Mouse (Mus musculus) WW6 (cell line): ENCODE data around the gene Zfp326.
A peak's percentile ranks its signal among the peaks of the same experiment; 100 is the strongest.
"Not testable (repeated sequence)": the region's sequence is repeated elsewhere in the genome, so short reads cannot be mapped to it uniquely, and the experiment has no call there.

Source experiments
- DNase-seq: peaks from one replicate; pipeline ENCODE4 v3.0.0-alpha.2; 2013; ENCODE audit warnings: low read depth, low spot score

Gene Zfp326

GRCm38 (mm10) chr5:105876068-105876924 is at the start of gene Zfp326:
Gene Zfp326 (plus strand): TSS chr5:105876565.
- DNase-seq = peak; percentile 83

DNA sequence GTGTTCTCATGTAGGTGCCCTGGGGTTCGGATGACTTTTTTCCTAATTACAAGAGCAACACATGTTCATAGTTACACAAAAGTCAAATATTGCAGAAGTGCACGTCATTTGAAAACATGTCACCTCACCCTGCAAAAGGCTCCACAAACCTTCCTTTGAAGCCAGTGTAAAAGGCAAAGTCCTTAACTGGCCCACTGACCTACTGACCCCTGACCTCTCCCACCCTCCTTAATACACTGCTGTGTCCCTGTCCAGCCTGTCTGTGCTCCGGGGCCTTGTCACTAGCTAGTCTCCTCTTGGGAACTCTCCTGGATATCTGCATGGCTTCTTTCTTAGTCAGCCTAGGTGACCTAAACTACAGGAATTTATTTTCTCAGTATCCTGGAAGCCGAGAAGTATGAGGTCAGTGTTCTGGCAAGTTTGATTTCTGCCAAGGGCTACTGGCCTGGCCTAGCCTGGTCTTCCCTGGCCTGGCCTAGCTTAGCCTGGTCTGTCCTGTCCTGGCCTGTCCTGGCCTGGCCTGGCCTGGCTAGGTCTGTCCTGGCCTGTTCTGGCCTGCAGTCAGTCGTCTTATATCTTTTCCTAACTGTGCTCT is 49.4 kb upstream of the Zfp326 start:
- DNase-seq = no peak

- no peak for DNase-seq
These were observed 48.3 kb upstream of the Zfp326 start for GRCm38 (mm10) chr5:105828050-105828449.

- DNase-seq = no peak
These were observed 47.3 kb upstream of the Zfp326 start for GRCm38 (mm10) chr5:105829008-105829586.

DNA sequence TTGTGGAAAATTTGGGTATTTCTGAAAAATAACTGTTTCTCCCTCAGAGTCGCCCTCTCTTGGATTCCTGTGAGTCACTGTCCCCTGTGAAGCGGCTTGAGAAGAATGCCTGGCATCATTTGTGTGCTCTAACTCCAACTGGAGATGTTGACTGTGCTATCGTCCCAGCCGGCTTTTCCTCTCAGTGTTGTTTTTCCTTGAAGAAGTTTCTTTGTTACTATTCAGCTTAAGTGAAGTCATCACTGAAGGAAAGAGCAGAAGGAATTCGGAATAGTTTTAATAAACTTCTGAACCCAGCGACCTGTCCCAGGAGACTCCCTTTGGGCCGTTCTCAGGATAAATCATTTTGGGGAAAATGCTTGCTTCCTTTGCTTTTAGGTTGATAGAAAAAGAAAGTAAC is 44.2 kb upstream of the Zfp326 start:
- no peak for DNase-seq

DNA sequence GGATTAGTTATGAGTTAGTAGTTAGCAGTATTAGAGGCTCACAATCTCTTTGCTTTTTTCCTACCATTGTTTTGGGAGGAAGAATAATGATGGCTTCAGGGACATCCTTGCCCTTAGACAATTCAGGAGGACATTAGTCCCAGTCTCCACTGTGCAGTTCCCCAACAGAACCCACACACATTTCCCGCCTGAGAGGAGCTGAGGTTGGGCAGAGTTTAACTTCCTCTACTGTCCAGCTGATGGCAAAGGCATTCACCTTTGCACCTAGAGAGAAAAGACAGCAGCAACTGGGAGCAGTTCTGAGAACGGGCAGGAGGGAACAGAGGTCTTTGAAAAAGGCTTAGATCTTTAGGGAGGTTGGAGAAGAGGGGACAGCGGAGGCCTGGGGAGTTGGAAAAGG is 42.4 kb upstream of the Zfp326 start:
- no peak for DNase-seq

DNA sequence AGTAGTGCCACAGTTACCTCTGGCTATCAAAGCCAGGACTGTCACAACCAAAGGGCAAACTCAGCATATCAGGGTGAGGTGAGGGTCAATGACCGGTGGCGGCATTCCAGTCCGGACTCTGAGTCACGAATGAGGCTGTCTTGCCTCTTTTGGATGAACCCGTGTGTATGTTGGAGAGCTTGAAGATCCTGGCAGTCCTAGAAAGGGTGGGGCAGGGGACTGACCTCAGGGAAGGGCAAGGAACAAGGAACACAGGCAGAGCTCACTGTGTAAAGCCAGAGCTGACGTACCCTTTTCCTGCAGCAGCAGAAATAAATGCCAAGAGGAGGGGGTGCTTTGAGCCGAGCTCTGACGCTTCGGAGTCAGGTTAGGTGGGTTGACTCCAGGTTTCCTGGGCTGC is 40.4 kb upstream of the Zfp326 start:
- no peak for DNase-seq

GRCm38 (mm10) chr5:105839740-105840310 is 36.5 kb upstream of the Zfp326 start:
- DNase-seq = no peak

GRCm38 (mm10) chr5:105844044-105844753 is 32.2 kb upstream of the Zfp326 start:
- no peak for DNase-seq

- no peak for DNase-seq
These were observed 31.3 kb upstream of the Zfp326 start for GRCm38 (mm10) chr5:105845041-105845440.

DNA sequence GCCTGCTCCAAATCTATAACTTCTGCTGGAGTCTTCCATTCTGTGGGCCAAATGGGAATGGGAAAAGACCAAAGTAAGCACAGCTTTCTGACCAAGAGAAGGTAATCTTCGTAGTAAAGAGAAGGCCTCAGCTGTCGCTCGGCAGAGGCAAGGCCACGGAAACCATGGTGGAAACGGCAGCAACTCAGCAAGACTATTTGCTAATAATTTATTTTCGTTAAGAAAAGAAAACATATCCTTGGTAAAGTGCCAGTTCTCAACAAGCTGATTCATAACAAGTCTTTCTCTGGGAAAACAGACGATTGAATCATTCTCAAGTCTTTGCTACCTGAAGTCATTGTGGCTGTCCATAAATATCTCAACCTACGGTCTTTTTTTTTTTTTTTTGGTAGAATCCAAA is 28.6 kb upstream of the Zfp326 start:
- DNase-seq = no peak

DNA sequence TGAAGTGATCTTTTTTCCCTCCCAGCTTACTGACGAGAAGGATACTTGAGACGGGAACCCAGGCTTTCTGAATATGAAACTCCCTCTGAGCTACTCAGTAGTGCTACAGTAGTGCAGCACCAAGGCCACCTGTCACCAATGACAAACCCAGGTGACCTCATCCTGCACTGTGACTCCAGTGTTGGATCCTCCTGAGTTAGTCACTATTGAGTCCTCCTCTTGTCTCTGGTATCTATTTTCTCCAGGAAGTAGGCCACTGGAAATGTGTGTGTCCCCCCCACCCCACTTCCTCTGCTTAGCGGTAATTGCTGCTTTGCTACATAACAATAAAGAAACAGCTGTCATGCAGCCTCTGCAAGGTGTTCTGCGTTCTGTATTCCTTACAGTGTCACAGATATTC is 27.1 kb upstream of the Zfp326 start:
- no peak for DNase-seq

- DNase-seq = no peak
These were observed 26.7 kb upstream of the Zfp326 start for GRCm38 (mm10) chr5:105849643-105850042.

- no peak for DNase-seq
These were observed 23.1 kb upstream of the Zfp326 start for GRCm38 (mm10) chr5:105853271-105853670.

GRCm38 (mm10) chr5:105857486-105857885 is 18.9 kb upstream of the Zfp326 start:
- no peak for DNase-seq

DNA sequence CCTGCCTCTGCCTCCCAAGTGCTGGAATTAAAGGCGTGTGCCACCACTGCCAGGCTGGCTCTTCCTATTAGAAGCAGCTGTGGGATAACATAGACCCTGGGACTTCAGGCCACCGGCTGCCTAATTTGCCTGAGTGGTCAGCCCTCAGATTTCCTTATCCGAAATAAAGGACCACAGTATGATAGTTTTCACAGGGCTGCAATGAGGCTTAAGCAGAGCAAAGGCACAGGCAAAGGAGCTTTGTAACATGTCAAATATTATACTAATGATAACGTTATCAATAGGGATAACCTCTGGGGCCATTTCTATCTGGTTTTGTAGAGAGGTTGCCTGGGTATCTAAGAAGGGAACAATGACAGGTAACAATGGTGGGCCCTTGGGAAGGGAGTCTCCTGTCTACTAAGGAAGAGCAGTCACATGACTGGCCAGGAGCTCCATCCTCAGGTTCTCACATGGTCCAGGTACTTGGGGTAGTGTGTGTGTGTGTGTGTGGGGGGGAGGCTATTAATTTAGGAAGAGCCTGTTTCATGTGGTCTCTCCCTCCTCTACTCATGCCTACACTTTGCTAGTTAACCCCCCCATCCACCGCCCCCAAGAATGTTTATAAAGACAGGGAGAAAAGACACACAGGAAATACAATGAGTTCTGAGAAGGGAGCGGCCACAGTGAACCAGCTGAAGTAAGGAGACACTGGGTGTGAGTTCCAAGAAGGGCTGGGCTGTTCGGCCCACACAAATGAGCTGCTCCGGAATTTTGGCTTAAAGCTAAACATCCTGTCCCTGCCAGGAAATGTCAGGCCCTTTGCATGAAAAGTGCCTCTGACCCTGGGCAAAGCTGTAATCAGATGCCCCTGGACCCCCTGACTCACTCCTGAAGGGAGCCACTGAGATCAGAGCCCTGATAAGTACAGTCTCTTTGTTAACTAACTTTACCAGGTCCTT is 17.3 kb upstream of the Zfp326 start:
- no peak for DNase-seq

DNA sequence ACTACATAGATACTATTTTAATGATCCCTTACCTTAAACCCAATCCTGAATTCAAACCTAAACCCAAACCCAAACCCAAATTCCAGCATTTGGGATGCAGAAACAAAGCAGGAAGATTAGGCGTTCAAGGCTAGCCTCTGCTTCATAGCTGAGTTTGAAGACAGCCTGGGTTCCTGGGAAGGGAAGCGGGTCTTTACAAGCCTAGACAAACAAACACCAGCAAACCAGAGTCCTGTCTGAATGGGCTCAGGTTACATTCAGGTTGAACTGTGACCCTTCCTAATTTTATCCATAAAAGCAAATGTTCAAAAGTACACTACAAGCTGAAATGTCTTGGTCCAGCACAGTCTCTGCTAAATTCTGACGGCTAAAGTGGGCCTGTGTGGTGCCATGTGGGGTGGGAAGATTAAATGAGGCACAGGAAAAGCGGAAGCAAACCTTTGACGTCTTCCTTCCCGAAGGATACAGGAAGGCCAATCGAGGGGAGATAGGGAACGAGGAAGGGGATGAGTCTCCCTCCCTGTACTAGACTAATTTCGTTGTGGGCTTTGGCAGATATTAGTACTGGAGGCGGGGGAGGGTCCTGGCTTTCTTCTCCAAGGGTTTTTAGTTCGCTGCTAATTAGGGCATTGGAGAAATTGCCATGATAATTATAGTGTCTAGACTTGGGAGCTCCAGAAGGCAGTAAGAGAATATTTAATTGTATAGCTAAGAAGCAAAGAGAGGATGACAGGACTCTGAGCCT is 16.5 kb upstream of the Zfp326 start:
- DNase-seq = no peak

DNA sequence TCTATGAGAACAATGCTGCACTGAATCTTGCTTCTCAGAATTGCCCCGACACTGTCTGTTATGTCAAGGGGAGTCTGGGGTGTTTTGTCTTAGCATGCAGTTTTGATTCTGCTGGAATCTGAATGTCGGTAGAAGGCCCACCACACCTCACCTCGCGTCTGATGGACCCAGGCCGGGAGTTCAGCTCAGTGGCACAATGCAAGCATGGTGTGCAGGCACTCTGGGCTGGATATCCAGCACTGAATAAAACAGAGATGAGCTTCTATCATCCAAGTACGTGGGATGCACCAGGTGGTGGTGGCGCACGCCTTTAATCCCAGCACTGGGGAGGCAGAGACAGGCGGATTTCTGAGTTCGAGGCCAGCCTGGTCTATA is 15.9 kb upstream of the Zfp326 start:
- no peak for DNase-seq

- DNase-seq = no peak
These were observed 14.7 kb upstream of the Zfp326 start for GRCm38 (mm10) chr5:105861616-105862015.

GRCm38 (mm10) chr5:105865110-105865628 is 11.2 kb upstream of the Zfp326 start:
- DNase-seq = not testable (repeated sequence)
